Mouse (Mus musculus): ENCODE results near the gene Bmp6. TPM values are rescaled to one million over a fixed set of nuclear protein-coding genes. Genes with fewer than 3 reads are reported as not detected.

The Bmp6 gene
- polyA plus RNA-seq, 1 experiment from 2014 or later, result 0.25 TPM

- Histone ChIP-seq H3K4me2 (no peak overlapping the region), H3K9ac (no peak overlapping the region), H3K27me3 (peaks cover 34% of the 10 kb centered on the region), H3K27ac (replicated peaks) (no peak overlapping the region), H3K36me3 (replicated peaks) (no peaks in the 10 kb centered on the region), H3K9me3 (replicated peaks) (no peaks in the 10 kb centered on the region), H3K4me3 (replicated peaks) (no peak overlapping the region), H3K4me1 (replicated peaks) (0 out of 2 replicates have a peak, but pooled peaks cover 3% of the 10 kb centered on the region)
- WGBS (ENCODE audit: insufficient replicate concordance), result 37% methylated on average over 1 of the region's 1 CpGs
- ATAC-seq (ENCODE audit: insufficient read depth), result no peak
Measured at GRCm38 (mm10) chr13:38354284-38354683, 9.4 kb downstream of the Bmp6 start.

- no peaks in the 10 kb centered on the region for H3K9me3 ChIP-seq (replicated peaks)
- 65% methylated on average over 4 of the region's 4 CpGs for WGBS (ENCODE audit: insufficient replicate concordance)
- H3K27me3 ChIP-seq, result peaks cover 8% of the 10 kb centered on the region; the same call in 1 of the 2 replicates
- H3K4me3 ChIP-seq (replicated peaks), result no peak overlapping the region
- no peak overlapping the region for H3K4me2 ChIP-seq
- no peak overlapping the region for H3K9ac ChIP-seq
- no peak for ATAC-seq (ENCODE audit: insufficient read depth)
- no peak overlapping the region for H3K27ac ChIP-seq (replicated peaks)
- H3K36me3 ChIP-seq (replicated peaks), result no peaks in the 10 kb centered on the region
- no peaks in the 10 kb centered on the region for H3K4me1 ChIP-seq (replicated peaks)
Measured at GRCm38 (mm10) chr13:38359045-38359444, 14.1 kb downstream of the Bmp6 start.

GRCm38 (mm10) chr13:38362751-38363150, 17.8 kb downstream of the Bmp6 start:
- no peak for ATAC-seq (ENCODE audit: insufficient read depth)
- no peaks in the 10 kb centered on the region for H3K36me3 ChIP-seq (replicated peaks)
- no peaks in the 10 kb centered on the region for H3K4me1 ChIP-seq (replicated peaks)
- WGBS (ENCODE audit: insufficient replicate concordance), result 60% methylated on average over 4 of the region's 4 CpGs
- H3K27ac ChIP-seq (replicated peaks), result no peak overlapping the region
- H3K9ac ChIP-seq, result no peak overlapping the region
- no peaks in the 10 kb centered on the region; the same call in 1 of the 2 replicates for H3K27me3 ChIP-seq
- H3K9me3 ChIP-seq (replicated peaks), result no peaks in the 10 kb centered on the region
- H3K4me3 ChIP-seq (replicated peaks), result no peak overlapping the region
- no peak overlapping the region for H3K4me2 ChIP-seq

- Histone ChIP-seq H3K27me3 (no peaks in the 10 kb centered on the region), H3K9me3 (replicated peaks) (no peaks in the 10 kb centered on the region), H3K4me1 (replicated peaks) (no peaks in the 10 kb centered on the region), H3K4me3 (replicated peaks) (no peak overlapping the region), H3K4me2 (no peak overlapping the region), H3K27ac (replicated peaks) (no peak overlapping the region), H3K9ac (no peak overlapping the region), H3K36me3 (replicated peaks) (no peaks in the 10 kb centered on the region)
- no peak for ATAC-seq (ENCODE audit: insufficient read depth)
- 59% methylated on average over 7 of the region's 7 CpGs for WGBS (ENCODE audit: insufficient replicate concordance)
Measured at GRCm38 (mm10) chr13:38363869-38364268, 19.0 kb downstream of the Bmp6 start.

GRCm38 (mm10) chr13:38369624-38370023, 24.7 kb downstream of the Bmp6 start:
- Histone ChIP-seq H3K36me3 (replicated peaks) (no peaks in the 10 kb centered on the region), H3K4me2 (no peak overlapping the region), H3K27ac (replicated peaks) (no peak overlapping the region), H3K9me3 (replicated peaks) (no peaks in the 10 kb centered on the region), H3K4me3 (replicated peaks) (no peak overlapping the region), H3K27me3 (no peaks in the 10 kb centered on the region), H3K9ac (no peak overlapping the region), H3K4me1 (replicated peaks) (no peaks in the 10 kb centered on the region)
- 75% methylated on average over 5 of the region's 5 CpGs for WGBS (ENCODE audit: insufficient replicate concordance)
- no peak for ATAC-seq (ENCODE audit: insufficient read depth)

- Histone ChIP-seq H3K4me3 (replicated peaks) (no peak overlapping the region), H3K27me3 (no peaks in the 10 kb centered on the region), H3K9ac (no peak overlapping the region), H3K36me3 (replicated peaks) (no peaks in the 10 kb centered on the region), H3K4me1 (replicated peaks) (no peaks in the 10 kb centered on the region), H3K27ac (replicated peaks) (no peak overlapping the region), H3K9me3 (replicated peaks) (no peaks in the 10 kb centered on the region), H3K4me2 (no peak overlapping the region)
- ATAC-seq (ENCODE audit: insufficient read depth), result no peak
- 56% methylated on average over 6 of the region's 6 CpGs for WGBS (ENCODE audit: insufficient replicate concordance)
Measured at GRCm38 (mm10) chr13:38376071-38376470, 31.2 kb downstream of the Bmp6 start.

GRCm38 (mm10) chr13:38377355-38377754, 32.4 kb downstream of the Bmp6 start:
- H3K27ac ChIP-seq (replicated peaks), result no peak overlapping the region
- no peaks in the 10 kb centered on the region for H3K4me1 ChIP-seq (replicated peaks)
- no peak overlapping the region for H3K4me3 ChIP-seq (replicated peaks)
- H3K9ac ChIP-seq, result no peak overlapping the region
- no peaks in the 10 kb centered on the region for H3K36me3 ChIP-seq (replicated peaks)
- no peaks in the 10 kb centered on the region for H3K27me3 ChIP-seq
- no peak for ATAC-seq (ENCODE audit: insufficient read depth)
- H3K9me3 ChIP-seq (replicated peaks), result no peaks in the 10 kb centered on the region
- 69% methylated on average over 9 of the region's 9 CpGs for WGBS (ENCODE audit: insufficient replicate concordance)
- no peak overlapping the region for H3K4me2 ChIP-seq

- Histone ChIP-seq H3K36me3 (replicated peaks) (no peaks in the 10 kb centered on the region), H3K4me1 (replicated peaks) (no peaks in the 10 kb centered on the region), H3K9me3 (replicated peaks) (no peaks in the 10 kb centered on the region), H3K27me3 (no peaks in the 10 kb centered on the region), H3K4me2 (no peak overlapping the region), H3K9ac (no peak overlapping the region), H3K27ac (replicated peaks) (no peak overlapping the region), H3K4me3 (replicated peaks) (no peak overlapping the region)
- ATAC-seq (ENCODE audit: insufficient read depth), result no peak
- 77% methylated on average over 5 of the region's 5 CpGs for WGBS (ENCODE audit: insufficient replicate concordance)
Measured at GRCm38 (mm10) chr13:38379806-38380205, 34.9 kb downstream of the Bmp6 start.

- Histone ChIP-seq H3K36me3 (replicated peaks) (no peaks in the 10 kb centered on the region), H3K4me1 (replicated peaks) (no peaks in the 10 kb centered on the region), H3K27ac (replicated peaks) (no peak overlapping the region), H3K4me2 (no peak overlapping the region), H3K9me3 (replicated peaks) (no peaks in the 10 kb centered on the region), H3K9ac (no peak overlapping the region), H3K27me3 (no peaks in the 10 kb centered on the region), H3K4me3 (replicated peaks) (no peak overlapping the region)
- WGBS (ENCODE audit: insufficient replicate concordance), result 42% methylated on average over 3 of the region's 3 CpGs
- no peak for ATAC-seq (ENCODE audit: insufficient read depth)
Measured at GRCm38 (mm10) chr13:38386035-38386559, 41.2 kb downstream of the Bmp6 start.

- Histone ChIP-seq H3K4me3 (replicated peaks) (no peak overlapping the region), H3K4me2 (no peak overlapping the region), H3K9ac (no peak overlapping the region), H3K27me3 (no peaks in the 10 kb centered on the region), H3K36me3 (replicated peaks) (no peaks in the 10 kb centered on the region), H3K9me3 (replicated peaks) (no peaks in the 10 kb centered on the region), H3K27ac (replicated peaks) (no peak overlapping the region), H3K4me1 (replicated peaks) (no peaks in the 10 kb centered on the region)
- no peak for ATAC-seq (ENCODE audit: insufficient read depth)
- 60% methylated on average over 4 of the region's 4 CpGs for WGBS (ENCODE audit: insufficient replicate concordance)
Measured at GRCm38 (mm10) chr13:38387453-38388040, 42.6 kb downstream of the Bmp6 start.

GRCm38 (mm10) chr13:38393444-38393843, 48.5 kb downstream of the Bmp6 start:
- H3K4me3 ChIP-seq (replicated peaks), result no peak overlapping the region
- H3K4me2 ChIP-seq, result no peak overlapping the region
- no peak for ATAC-seq (ENCODE audit: insufficient read depth)
- no peaks in the 10 kb centered on the region for H3K4me1 ChIP-seq (replicated peaks)
- no peaks in the 10 kb centered on the region for H3K9me3 ChIP-seq (replicated peaks)
- no peak overlapping the region for H3K9ac ChIP-seq
- H3K27ac ChIP-seq (replicated peaks), result no peak overlapping the region
- H3K36me3 ChIP-seq (replicated peaks), result no peaks in the 10 kb centered on the region
- no peaks in the 10 kb centered on the region for H3K27me3 ChIP-seq
- 50% methylated on average over 5 of the region's 5 CpGs for WGBS (ENCODE audit: insufficient replicate concordance)

GRCm38 (mm10) chr13:38395026-38395425, 50.1 kb downstream of the Bmp6 start:
- 66% methylated on average over 4 of the region's 4 CpGs for WGBS (ENCODE audit: insufficient replicate concordance)

More at GRCm38 (mm10) chr13:38395026-38395425, 50.1 kb downstream of the Bmp6 start:
- Histone ChIP-seq H3K4me3 (replicated peaks) (no peak overlapping the region), H3K4me1 (replicated peaks) (no peaks in the 10 kb centered on the region), H3K27me3 (no peaks in the 10 kb centered on the region), H3K4me2 (no peak overlapping the region), H3K36me3 (replicated peaks) (no peaks in the 10 kb centered on the region), H3K27ac (replicated peaks) (no peak overlapping the region), H3K9me3 (replicated peaks) (no peaks in the 10 kb centered on the region), H3K9ac (no peak overlapping the region)
- ATAC-seq (ENCODE audit: insufficient read depth), result no peak

Data from liver, embryonic 15.5 days (tissue).